Mouse (Mus musculus) kidney, adult 9 months (tissue): Measurements from ENCODE around the gene Tmed4.

Experiments
- DNase-seq: peaks from one replicate; pipeline ENCODE4 v3.0.0; 2022

Tmed4 gene

GRCm38 (mm10) chr11:6274387-6275093 is at the start of gene Tmed4:
Gene Tmed4 (minus strand): TSS chr11:6274870.
- DNase-seq = peak; percentile 99

- DNase-seq = no peak
These were observed 48.7 kb upstream of the Tmed4 start for GRCm38 (mm10) chr11:6323348-6323747.

DNA sequence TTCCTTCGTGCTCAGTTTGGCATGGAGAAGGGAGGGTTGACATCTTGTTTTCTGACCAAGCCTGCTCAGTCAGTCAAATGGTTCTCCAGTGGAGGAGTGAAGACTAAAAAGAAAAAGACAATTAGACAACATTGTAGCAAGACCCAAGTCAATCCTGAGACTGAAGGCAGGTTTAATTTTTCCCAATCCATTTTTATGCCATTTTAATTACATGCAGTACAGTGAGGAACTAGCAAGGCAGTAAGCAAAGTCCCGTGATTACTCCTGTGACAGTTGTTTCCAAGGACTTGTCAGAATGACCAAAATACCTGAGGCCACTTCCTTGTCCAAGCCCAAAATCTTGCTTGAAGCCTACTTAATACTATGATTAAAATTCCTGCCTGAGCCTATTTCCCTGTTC is 47.4 kb upstream of the Tmed4 start:
- no peak for DNase-seq

GRCm38 (mm10) chr11:6319374-6319773 is 44.7 kb upstream of the Tmed4 start:
- no peak for DNase-seq

DNA sequence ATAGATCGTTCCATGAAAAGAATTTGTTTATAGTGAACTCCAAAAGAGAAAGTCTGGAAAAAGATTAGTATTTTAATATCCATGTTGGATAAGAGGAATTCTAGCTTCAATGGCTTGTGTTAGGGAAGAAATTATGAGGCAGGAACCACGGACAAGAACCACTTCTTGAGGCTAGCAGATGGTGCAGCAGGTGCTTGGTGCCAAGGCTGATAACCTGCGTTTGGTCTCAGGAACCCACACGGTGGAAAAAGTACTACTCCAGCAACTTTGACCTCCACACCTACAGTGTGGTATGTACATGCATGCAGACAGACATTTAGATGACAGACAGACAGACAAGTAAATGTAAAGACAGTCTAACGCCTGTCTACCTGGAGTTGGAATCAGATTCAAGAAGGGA is 43.9 kb upstream of the Tmed4 start:
- no peak for DNase-seq

DNA sequence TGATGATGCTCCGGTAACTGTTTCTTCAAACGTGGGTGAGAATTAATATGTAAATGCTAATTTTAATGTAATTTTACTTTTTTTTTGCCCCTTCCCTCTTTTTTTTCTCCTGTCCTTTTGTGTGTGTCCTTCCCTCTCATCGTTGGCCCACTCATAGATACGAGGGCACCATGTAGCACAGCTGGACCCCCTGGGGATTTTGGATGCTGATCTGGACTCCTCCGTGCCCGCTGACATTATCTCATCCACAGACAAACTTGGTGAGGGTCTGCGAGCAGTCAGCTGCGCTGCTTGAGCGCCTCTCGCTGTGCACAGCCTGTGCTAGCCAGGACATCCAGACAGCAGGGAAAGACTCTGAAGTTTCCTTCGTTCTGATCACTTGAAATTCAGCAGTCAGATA is 42.2 kb upstream of the Tmed4 start:
- DNase-seq = no peak

GRCm38 (mm10) chr11:6313874-6314406 is 39.3 kb upstream of the Tmed4 start:
- DNase-seq = no peak

GRCm38 (mm10) chr11:6308181-6308580 is 33.5 kb upstream of the Tmed4 start:
- DNase-seq = peak; percentile 84

GRCm38 (mm10) chr11:6305943-6306430 is 31.3 kb upstream of the Tmed4 start:
- DNase-seq = no peak

DNA sequence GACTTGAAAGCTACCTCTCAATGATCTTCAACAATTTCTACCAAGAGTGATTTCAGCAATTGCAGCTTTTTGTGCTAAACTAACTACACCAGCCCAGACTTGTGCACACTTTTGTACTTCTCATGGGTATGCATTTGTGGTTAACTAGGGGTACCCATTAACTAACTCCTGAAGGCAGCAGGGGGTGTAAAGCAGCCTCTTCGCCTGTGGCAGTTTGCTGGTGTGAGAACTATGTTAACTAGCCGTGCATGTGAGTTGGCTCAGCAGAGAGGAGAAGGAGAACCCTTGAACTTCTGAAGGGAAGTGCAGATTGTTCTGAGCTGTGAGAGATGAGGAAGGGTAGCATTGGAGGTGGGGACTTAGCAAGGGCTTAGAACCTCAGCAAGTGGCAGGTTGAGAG is 28.1 kb upstream of the Tmed4 start:
- DNase-seq = peak; percentile 70

DNA sequence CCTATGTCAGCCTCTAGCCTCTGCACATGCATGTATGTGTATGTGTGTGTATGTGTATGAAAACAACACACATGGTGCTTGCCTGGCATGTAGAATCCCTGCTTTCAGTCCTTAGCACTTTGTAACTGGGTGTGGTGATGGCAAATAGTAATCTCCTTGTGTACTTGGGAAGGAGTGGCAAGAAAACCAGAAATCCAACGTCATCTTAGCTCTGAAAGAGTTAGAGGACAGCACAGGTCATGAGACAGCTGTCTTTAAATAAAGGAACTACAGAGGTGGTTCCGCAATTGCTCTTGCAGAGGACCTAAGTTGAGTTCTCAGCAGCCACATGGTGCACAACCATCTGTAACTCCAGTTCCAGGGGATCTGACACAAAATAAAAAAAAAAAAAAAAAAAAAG is 24.8 kb upstream of the Tmed4 start:
- no peak for DNase-seq

DNA sequence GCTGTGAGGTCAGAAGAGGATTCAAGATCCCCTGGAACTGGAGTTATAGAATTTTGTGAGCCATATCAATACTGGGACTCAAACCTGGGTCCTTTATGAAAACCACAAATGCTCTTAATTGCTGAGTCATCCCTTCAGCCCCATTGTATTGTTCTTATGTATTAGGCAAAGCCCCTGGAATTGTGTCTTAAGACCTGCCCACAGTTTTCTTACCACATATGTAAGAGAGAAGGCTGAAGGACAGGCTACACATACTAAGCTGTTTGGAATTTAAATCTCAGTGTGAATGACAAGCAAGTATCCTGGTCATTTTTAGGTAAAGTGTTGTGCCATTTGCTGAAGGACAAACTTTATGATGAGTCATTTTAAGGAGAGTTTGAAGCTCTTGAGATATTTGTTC is 21.4 kb upstream of the Tmed4 start:
- DNase-seq = no peak

GRCm38 (mm10) chr11:6294632-6295031 is 20.0 kb upstream of the Tmed4 start:
- no peak for DNase-seq

GRCm38 (mm10) chr11:6293601-6294000 is 18.9 kb upstream of the Tmed4 start:
- DNase-seq = peak; percentile 68

DNA sequence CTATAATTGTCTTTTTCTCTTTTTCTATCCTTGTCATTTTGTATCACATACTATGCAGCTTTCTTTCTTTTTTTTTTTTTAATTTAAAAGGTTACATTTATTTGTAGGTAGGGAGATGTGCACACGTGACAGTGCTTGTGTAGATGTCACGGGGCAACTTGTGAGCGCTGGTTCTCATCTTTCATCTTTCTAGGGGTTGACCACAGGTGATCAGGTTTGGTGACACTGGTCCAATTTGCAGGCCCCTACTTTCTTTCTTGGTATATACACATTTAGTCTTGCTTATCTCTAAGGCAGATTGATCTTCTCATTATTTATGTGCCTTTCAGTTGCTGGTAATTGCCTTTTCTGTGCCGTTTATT is 18.3 kb upstream of the Tmed4 start:
- no peak for DNase-seq

DNA sequence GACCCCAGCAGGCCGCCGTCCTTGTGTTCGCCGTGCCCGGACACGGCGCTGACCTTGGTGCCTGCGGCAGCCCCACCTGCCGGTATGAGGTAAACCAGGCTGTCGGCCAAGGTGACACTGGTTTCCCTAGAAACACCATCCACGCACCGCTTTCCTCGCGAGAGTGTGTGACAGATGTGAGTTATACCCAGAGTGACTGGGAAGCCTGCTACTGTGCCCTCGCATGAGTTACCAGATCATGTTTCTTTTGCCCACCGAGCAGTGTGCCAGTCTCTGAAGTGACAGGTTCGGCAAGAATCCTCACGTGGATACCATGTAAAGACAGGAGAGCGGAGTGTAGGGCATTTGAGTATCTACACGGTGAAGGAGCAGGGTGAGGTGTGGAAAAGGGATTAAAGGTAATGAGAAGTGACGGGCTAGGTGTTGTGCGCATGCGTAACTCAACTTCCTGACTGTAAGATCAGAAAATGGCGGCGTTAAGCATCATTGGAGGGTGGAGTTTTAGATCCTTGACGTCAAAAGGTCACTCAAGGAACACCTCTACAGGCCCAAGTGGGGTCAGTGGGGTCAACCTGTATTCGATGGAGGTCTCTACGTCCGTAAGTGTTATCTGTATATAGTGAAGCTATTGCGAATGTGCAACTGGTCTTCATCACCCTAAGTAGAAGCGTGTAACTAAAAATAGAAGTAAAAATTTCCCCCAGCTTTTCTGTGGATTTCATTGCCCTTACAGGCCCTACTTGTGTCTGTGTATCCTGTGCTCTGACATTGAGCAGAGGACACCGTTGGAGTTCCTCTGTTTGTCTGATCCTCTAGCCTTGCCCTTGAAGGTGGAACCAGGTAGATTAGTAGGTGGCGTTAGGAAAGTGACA is 17.7 kb upstream of the Tmed4 start:
- peak; percentile 93 for DNase-seq

- DNase-seq = peak; percentile 99
These were observed 16.9 kb upstream of the Tmed4 start, which contains the start of gene Ogdh for GRCm38 (mm10) chr11:6291401-6292115. Gene Ogdh (plus strand): TSS chr11:6291633.

DNA sequence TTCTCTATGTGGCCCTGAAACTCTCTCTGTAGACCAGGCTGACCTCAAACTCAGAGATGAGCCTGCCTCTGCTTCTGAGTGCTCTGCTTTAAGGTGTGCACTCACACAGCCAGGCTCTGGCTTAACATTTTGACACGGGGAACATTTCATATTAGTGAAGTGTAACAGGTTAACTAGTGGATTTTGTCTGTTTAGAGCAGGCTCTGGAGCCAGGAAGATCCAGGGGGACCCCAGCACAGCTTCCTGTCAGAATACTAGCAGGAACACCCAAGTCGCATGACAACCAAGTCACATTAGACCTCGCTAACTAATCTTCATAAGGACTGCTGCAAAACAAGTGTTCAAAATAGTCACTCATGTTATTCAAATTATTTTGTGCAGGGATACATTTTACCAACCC is 16.2 kb upstream of the Tmed4 start:
- DNase-seq = no peak

DNA sequence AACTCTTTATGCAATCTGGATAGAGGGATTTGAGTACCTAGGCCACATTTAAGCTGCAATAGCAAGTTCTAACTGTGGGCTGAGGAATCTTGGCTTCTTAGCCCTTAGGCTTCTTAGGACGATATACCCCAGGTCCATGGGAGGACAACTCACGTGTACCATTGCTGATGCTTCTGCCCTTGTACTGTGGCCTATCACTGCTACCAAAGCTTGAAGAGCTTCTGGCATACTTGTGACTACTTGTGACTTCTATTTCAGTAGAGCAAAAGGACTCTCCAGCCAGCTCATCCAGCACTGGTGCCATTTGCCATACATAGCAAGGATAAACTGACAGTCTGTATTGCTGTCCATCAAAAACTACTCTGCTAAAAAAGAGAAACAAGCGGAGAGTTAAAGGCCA is 15.5 kb upstream of the Tmed4 start:
- DNase-seq = no peak

- DNase-seq = no peak
These were observed 8.3 kb upstream of the Tmed4 start for GRCm38 (mm10) chr11:6282940-6283339.

DNA sequence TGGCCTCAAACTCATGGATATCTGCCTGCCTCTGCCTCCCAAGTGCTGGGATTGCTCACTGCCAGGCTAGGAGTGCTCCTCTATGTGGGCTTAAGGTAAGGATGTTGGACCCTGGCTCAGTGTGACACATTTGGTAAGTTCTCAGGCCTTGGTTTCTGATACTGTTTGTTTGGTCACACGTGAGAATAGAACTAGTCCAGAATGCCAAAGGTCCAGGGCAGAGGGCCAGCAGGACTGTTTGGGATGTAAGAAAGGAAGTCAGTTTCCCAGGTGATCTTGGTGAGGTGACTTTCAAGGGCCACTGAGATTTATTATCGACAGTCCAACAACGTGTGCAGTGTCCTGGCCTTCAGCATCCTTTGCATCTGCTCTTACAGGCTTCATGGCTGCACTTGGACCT is 1.8 kb upstream of the Tmed4 start:
- DNase-seq = peak; percentile 42

- no peak for DNase-seq
These were observed 419 bp upstream of the Tmed4 start for GRCm38 (mm10) chr11:6275094-6275484.

DNA sequence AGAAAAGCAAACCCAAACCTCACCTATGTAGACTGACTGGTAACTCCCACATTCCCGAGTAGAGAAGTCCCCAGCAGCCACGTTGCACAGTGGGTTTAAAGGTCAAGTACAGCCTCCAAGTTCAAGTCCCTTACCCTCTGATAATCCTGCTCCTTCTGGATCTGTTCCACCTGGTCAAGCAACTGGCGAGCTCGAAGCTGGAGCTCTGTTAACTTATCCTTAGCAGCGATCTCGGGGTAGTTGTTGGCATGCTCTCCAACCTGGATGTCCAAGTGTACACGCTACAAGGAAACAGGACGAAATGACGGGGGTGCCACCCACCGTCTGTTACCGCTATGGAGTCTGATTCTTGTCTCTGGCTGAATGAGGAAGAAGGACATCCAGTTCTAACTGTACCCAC is 1.1 kb downstream of the Tmed4 start:
- peak; percentile 62 for DNase-seq
